Mouse (Mus musculus): ENCODE results near the gene Zfp979. TPM values are rescaled to one million over a fixed set of nuclear protein-coding genes. Genes with fewer than 3 reads are reported as not detected.

The Zfp979 gene
- polyA plus RNA-seq, 1 experiment from 2014 or later = 3.2 TPM

Other genes starting within 250 kb of the Zfp979 start
- gene Zfp982, start 150.1 kb downstream of the Zfp979 start, polyA plus RNA-seq (2014; fragmentation: Nextera tagmentation; extraction: Ambion mirVana) = 7.5 and 8.8 TPM in 2 replicates
- gene Gm16503, start 102.3 kb downstream of the Zfp979 start, polyA plus RNA-seq (2014; fragmentation: Nextera tagmentation; extraction: Ambion mirVana) = 0.98 and 1.0 TPM in 2 replicates
- 0.27 and 0.44 TPM in 2 replicates for gene Zfp985, start 89.2 kb downstream of the Zfp979 start, polyA plus RNA-seq (2014; fragmentation: Nextera tagmentation; extraction: Ambion mirVana)
- not detected in 2 replicates for gene Zfp534, start 60.0 kb upstream of the Zfp979 start, polyA plus RNA-seq (2014; fragmentation: Nextera tagmentation; extraction: Ambion mirVana)
- 4.3 and 5.3 TPM in 2 replicates for gene Zfp984, start 167.3 kb upstream of the Zfp979 start, polyA plus RNA-seq (2014; fragmentation: Nextera tagmentation; extraction: Ambion mirVana)
- 6.6 and 9.6 TPM in 2 replicates for gene Zfp933, start 205.9 kb upstream of the Zfp979 start, polyA plus RNA-seq (2014; fragmentation: Nextera tagmentation; extraction: Ambion mirVana)
- 22.8 and 29.0 TPM in 2 replicates for gene Miip, start 226.3 kb upstream of the Zfp979 start, polyA plus RNA-seq (2014; fragmentation: Nextera tagmentation; extraction: Ambion mirVana)
- 7.4 and 13.8 TPM in 2 replicates for gene Fv1, start 226.5 kb upstream of the Zfp979 start, polyA plus RNA-seq (2014; fragmentation: Nextera tagmentation; extraction: Ambion mirVana)

Measured in neural tube, embryonic 14.5 days (tissue).